Mouse (Mus musculus): ENCODE results near the gene Six1.

The Six1 gene

GRCm38 (mm10) chr12:73049520-73050225, 4.0 kb downstream of the Six1 start:
- 10% methylated on average over 19 of the region's 19 CpGs for WGBS

GRCm38 (mm10) chr12:73048537-73048936, 5.2 kb downstream of the Six1 start:
- WGBS: 6% methylated on average over 3 of the region's 3 CpGs

- WGBS: 21% methylated on average over 2 of the region's 2 CpGs
Measured at GRCm38 (mm10) chr12:73047576-73047975, 6.1 kb downstream of the Six1 start.

- WGBS: 2% methylated on average over 38 of the region's 38 CpGs
Measured at GRCm38 (mm10) chr12:73046607-73047180, 7.0 kb downstream of the Six1 start.

GRCm38 (mm10) chr12:73045724-73046606, 7.7 kb downstream of the Six1 start:
- WGBS: 1% methylated on average over 83 of the region's 85 CpGs

- WGBS: under 1% methylated on average over 46 of the region's 46 CpGs
Measured at GRCm38 (mm10) chr12:73045046-73045723, 8.5 kb downstream of the Six1 start.

- WGBS: 2% methylated on average over 53 of the region's 53 CpGs
Measured at GRCm38 (mm10) chr12:73044221-73045045, 9.3 kb downstream of the Six1 start.

GRCm38 (mm10) chr12:73043396-73044167, 10.1 kb downstream of the Six1 start:
- WGBS: 13% methylated on average over 14 of the region's 14 CpGs

- 8% methylated on average over 2 of the region's 2 CpGs for WGBS
Measured at GRCm38 (mm10) chr12:73042903-73043302, 10.8 kb downstream of the Six1 start.

- 11% methylated on average over 5 of the region's 5 CpGs for WGBS
Measured at GRCm38 (mm10) chr12:73042406-73042805, 11.3 kb downstream of the Six1 start.

- 9% methylated on average over 10 of the region's 10 CpGs for WGBS
Measured at GRCm38 (mm10) chr12:73041256-73041630, 12.4 kb downstream of the Six1 start.

GRCm38 (mm10) chr12:73040563-73041255, 13.0 kb downstream of the Six1 start:
- 6% methylated on average over 27 of the region's 27 CpGs for WGBS

GRCm38 (mm10) chr12:73039939-73040562, 13.6 kb downstream of the Six1 start:
- WGBS: 8% methylated on average over 18 of the region's 18 CpGs

- WGBS: 5% methylated on average over 41 of the region's 41 CpGs
Measured at GRCm38 (mm10) chr12:73038992-73039938, 14.4 kb downstream of the Six1 start.

GRCm38 (mm10) chr12:73038441-73038991, 15.2 kb downstream of the Six1 start:
- WGBS: 6% methylated on average over 12 of the region's 12 CpGs

GRCm38 (mm10) chr12:73037385-73038160, 16.1 kb downstream of the Six1 start:
- WGBS: 11% methylated on average over 7 of the region's 7 CpGs
